Mouse (Mus musculus) brain, embryonic 14.5 days (tissue): ENCODE results near the gene Schip1.

Source experiments
- CTCF ChIP-seq: fragments of 200-500 bp; IDR thresholded peaks from 2 replicates; pipeline ENCODE4 v1.5.1; 2012; ENCODE audit warnings: inconsistent platforms, mild to moderate bottlenecking, moderate library complexity, borderline replicate concordance; ENCODE audit not compliant: insufficient read depth, insufficient read length; ENCODE audit errors: extremely low read depth
- POLR2A ChIP-seq: fragments of 200-500 bp; IDR thresholded peaks from 2 replicates; pipeline ENCODE4 v1.6.1; 2012; ENCODE audit warnings: mild to moderate bottlenecking, inconsistent platforms, borderline replicate concordance; ENCODE audit not compliant: poor library complexity, insufficient read depth, insufficient read length, severe bottlenecking; ENCODE audit errors: extremely low read depth

DNA sequence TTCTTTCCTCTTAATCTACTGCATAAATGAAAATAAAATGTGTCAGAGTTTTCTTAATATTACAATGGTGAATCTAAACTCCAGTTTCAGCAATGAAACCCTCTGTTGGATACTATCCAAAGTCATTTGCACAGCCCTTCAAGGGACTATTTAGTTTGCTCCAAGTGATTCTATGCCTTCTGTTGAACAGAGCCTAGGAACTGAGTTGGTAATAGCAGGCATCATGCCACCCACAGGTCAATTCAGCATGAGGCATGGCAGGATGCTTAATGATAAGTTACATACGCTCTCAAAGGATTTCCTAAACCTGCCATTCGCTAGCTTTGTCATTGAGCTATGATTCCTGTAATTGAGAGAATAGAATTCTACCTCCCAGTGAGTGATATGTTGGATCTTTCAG lies 219.9 kb downstream of the Schip1 start:
- no peak for TF ChIP-seq CTCF
- no peak for TF ChIP-seq POLR2A
